Mouse (Mus musculus): Measurements from ENCODE around the gene Cdsn.

GRCm38 (mm10) chr17:35582900-35583299 is 31.0 kb downstream of the Cdsn start:
- TF ChIP-seq CTCF (IDR thresholded peaks at IDR 0.05) (peak; percentile 68), EP300 (IDR thresholded peaks at IDR 0.05) (no peak)
